8 mouse cellular contexts compared by ENCODE assay signal in genomic region chr15:84218783-84219271, GRCm38 (mm10). TPM values are rescaled to one million over a fixed set of nuclear protein-coding genes. Genes with fewer than 3 reads are reported as not detected.
A peak's percentile ranks its signal among the peaks of the same experiment; 100 is the strongest.
DNase-seq lines count a peak whose midpoint lies in the region; ATAC-seq and TF ChIP-seq lines count a peak whose summit lies in the region.
"Had no signal": no experiment of that assay in that cellular context is flagged by ENCODE, and none has a peak within 500 bp of the region (broad histone marks: within the 10 kb centered on the region; RNA-seq: fewer than 3 reads in every experiment).

No protein-coding gene starts in this region.

- 0 out of 2 replicates have a peak, but pooled peaks have one; percentile 14 for TF ChIP-seq POLR2A in CH12.LX (IDR thresholded peaks at IDR 0.05; ENCODE audit: low read depth, low read length)

- peak overlapping the region; percentile 27; the same call in 1 of the 2 replicates for H3K9ac ChIP-seq in CH12.LX (ENCODE audit: insufficient read depth, low read depth)
- H3K9ac ChIP-seq in heart, embryonic 13.5 days = peak overlapping the region; percentile 24; the same call in 1 of the 2 replicates
- H3K9ac ChIP-seq in limb, embryonic 15.5 days = no peak overlapping the region
- H3K9ac ChIP-seq: liver, embryonic 15.5 days had no signal

- dilution Hi-C loops in CH12.LX (cut with MboI; ENCODE audit: extremely low pct_ligation_motif_present, extremely low pct_unique_long_range_greater_than_20kb, low sequenced_read_pairs) = no loop called here

- in situ Hi-C loops in CH12.LX (cut with MboI; ENCODE audit: low pct_ligation_motif_present, low pct_unique_long_range_greater_than_20kb, low sequenced_read_pairs) = no loop called here

- no peaks in the 10 kb centered on the region for H3K79me2 ChIP-seq in CH12.LX (replicated peaks; ENCODE audit: control insufficient read depth, extremely low read depth, insufficient read depth, poor library complexity, severe bottlenecking)

- ATAC-seq in heart, embryonic 13.5 days (ENCODE audit: extremely low read depth, insufficient number of reproducible peaks, low FRiP score, low TSS enrichment) = no peak
- ATAC-seq in limb, embryonic 15.5 days (ENCODE audit: insufficient number of reproducible peaks, low FRiP score, low TSS enrichment, low read depth) = no peak

- peak; percentile 69 for TF ChIP-seq EP300 in CH12.LX (IDR thresholded peaks at IDR 0.05; ENCODE audit: low read length)

- H3K4me1 ChIP-seq in CH12.LX (ENCODE audit: control insufficient read depth in 1 of 2, insufficient read depth in 2 of 2) = peaks cover 16 to 54% of the 10 kb centered on the region in 2 experiments
- peaks cover 63% of the 10 kb centered on the region for H3K4me1 ChIP-seq in heart, embryonic 13.5 days
- H3K4me1 ChIP-seq in limb, embryonic 15.5 days = peaks cover 27% of the 10 kb centered on the region

- no peak for TF ChIP-seq RAD21 in CH12.LX (IDR thresholded peaks at IDR 0.05; ENCODE audit: low read depth, low read length)

- H3K9me3 ChIP-seq in CH12.LX (replicated peaks; ENCODE audit: low read length) = peaks cover 5% of the 10 kb centered on the region
- H3K9me3 ChIP-seq in heart, embryonic 13.5 days = no peaks in the 10 kb centered on the region
- no peaks in the 10 kb centered on the region for H3K9me3 ChIP-seq in limb, embryonic 15.5 days
- H3K9me3 ChIP-seq: liver, embryonic 15.5 days had no signal

- WGBS in heart, embryonic 13.5 days = 20% methylated on average over 9 of the region's 9 CpGs
- WGBS in limb, embryonic 15.5 days = 16% methylated on average over 9 of the region's 9 CpGs

- H3K36me3 ChIP-seq in CH12.LX (replicated peaks in 1 of 2; ENCODE audit: control insufficient read depth in 1 of 2, insufficient read depth in 1 of 2, low read length in 1 of 2) = peaks cover 15 to 21% of the 10 kb centered on the region in 2 experiments
- peaks cover 16% of the 10 kb centered on the region for H3K36me3 ChIP-seq in heart, embryonic 13.5 days
- H3K36me3 ChIP-seq in limb, embryonic 15.5 days = peaks cover 14% of the 10 kb centered on the region

- H3K27ac ChIP-seq in CH12.LX (ENCODE audit: insufficient read depth, low read depth) = no peak overlapping the region
- H3K27ac ChIP-seq in heart, embryonic 13.5 days (replicated peaks) = peak overlapping the region; percentile 79
- peak overlapping the region; percentile 43; the same call in 1 of the 2 replicates for H3K27ac ChIP-seq in limb, embryonic 15.5 days
- H3K27ac ChIP-seq: liver, embryonic 15.5 days had no signal

- 0 out of 2 replicates have a peak overlapping the region, but pooled peaks have one; percentile 11 for H3K4me2 ChIP-seq in CH12.LX (ENCODE audit: insufficient read depth, low read depth, poor library complexity, severe bottlenecking)
- peak overlapping the region; percentile 2; the same call in 1 of the 2 replicates for H3K4me2 ChIP-seq in heart, embryonic 13.5 days
- H3K4me2 ChIP-seq in limb, embryonic 15.5 days = no peak overlapping the region
- H3K4me2 ChIP-seq: liver, embryonic 15.5 days had no signal

- no peaks in the 10 kb centered on the region for H3K27me3 ChIP-seq in CH12.LX (replicated peaks)
- H3K27me3 ChIP-seq in heart, embryonic 13.5 days (replicated peaks) = no peaks in the 10 kb centered on the region
- H3K27me3 ChIP-seq in limb, embryonic 15.5 days = 0 out of 2 replicates have a peak, but pooled peaks cover 5% of the 10 kb centered on the region

- TF ChIP-seq CTCF in CH12.LX (conservative IDR thresholded peaks at IDR 0.05 in 1 of 2, IDR thresholded peaks at IDR 0.05 in 1 of 2; ENCODE audit: low read depth in 2 of 2, low read length in 2 of 2) = no peak

- H3K4me3 ChIP-seq in CH12.LX (replicated peaks in 1 of 3; ENCODE audit: low read depth in 2 of 3, low read length in 2 of 3, poor library complexity in 1 of 3) = no peak overlapping the region
- H3K4me3 ChIP-seq in heart, embryonic 13.5 days = no peak overlapping the region
- H3K4me3 ChIP-seq in limb, embryonic 15.5 days = no peak overlapping the region
- H3K4me3 ChIP-seq: liver, embryonic 15.5 days had no signal

- DNase-seq in A20 (ENCODE audit: low read depth, low spot score) (peak; percentile 95), CH12.LX (ENCODE audit: extremely low read depth) (peak; percentile 71)
- no peak for DNase-seq in ovary, adult 18-20 months (ENCODE audit: low spot score)
- no peak for DNase-seq in layer of hippocampus, adult 8-10 months (ENCODE audit: low spot score in 2 of 2)
- DNase-seq in urinary bladder, postnatal 14 days (ENCODE audit: low spot score) = no peak

TF ChIP-seq in CH12.LX, 34 proteins besides CTCF, POLR2A, EP300 and RAD21:
- TF ChIP-seq MEF2A (IDR thresholded peaks at IDR 0.05; ENCODE audit: borderline replicate concordance, low read depth, low read length) (peak; percentile 86), JUN (IDR thresholded peaks at IDR 0.05; ENCODE audit: insufficient read depth, low read depth, low read length) (no peak), HCFC1 (IDR thresholded peaks at IDR 0.05; ENCODE audit: low read depth, low read length) (peak; percentile 49), ZMIZ1 (IDR thresholded peaks at IDR 0.05; ENCODE audit: low read depth, low read length) (no peak), NELFE (IDR thresholded peaks at IDR 0.05; ENCODE audit: low read depth, low read length) (no peak), MAFK (IDR thresholded peaks at IDR 0.05; ENCODE audit: insufficient replicate concordance, low read length) (no peak), ZKSCAN1 (IDR thresholded peaks at IDR 0.05; ENCODE audit: borderline replicate concordance, low read depth, low read length) (no peak), ELF1 (IDR thresholded peaks at IDR 0.05; ENCODE audit: low read depth, low read length) (no peak), UBTF (IDR thresholded peaks at IDR 0.05; ENCODE audit: low read depth, low read length) (no peak), ETS1 (conservative IDR thresholded peaks at IDR 0.05; ENCODE audit: low read depth, low read length) (peak; percentile 54), PAX5 (IDR thresholded peaks at IDR 0.05; ENCODE audit: low read length) (no peak), IRF4 (IDR thresholded peaks at IDR 0.05; ENCODE audit: low read depth, low read length) (peak; percentile 62), BHLHE40 (IDR thresholded peaks at IDR 0.05; ENCODE audit: low read depth, low read length) (peak; percentile 45; the same call in 1 of the 2 replicates), MXI1 (IDR thresholded peaks at IDR 0.05; ENCODE audit: low read depth, low read length) (0 out of 2 replicates have a peak, but pooled peaks have one; percentile 32), MYC (IDR thresholded peaks at IDR 0.05; ENCODE audit: low read depth, low read length) (no peak), USF1 (IDR thresholded peaks at IDR 0.05; ENCODE audit: low read depth, low read length) (no peak), TCF12 (IDR thresholded peaks at IDR 0.05; ENCODE audit: low read depth, low read length) (peak; percentile 77), MAX (IDR thresholded peaks at IDR 0.05; ENCODE audit: low read length) (peak; percentile 59)

RNA-seq across cellular contexts. Expression of gene Parvb, which starts 13.0 kb away (rescaled TPM):
- 0.04 and 0.17 TPM in 2 replicates for total RNA-seq in CH12.LX (2012; rRNA removed)
- total RNA-seq in CH12.LX (2014; rRNA removed) = not detected in 2 replicates
- 2.3 and 4.2 TPM in 2 replicates for polyA plus RNA-seq in CH12.LX (2012; ENCODE audit: insufficient read length, low read depth)
- 12.7 and 15.5 TPM in 2 replicates for polyA plus RNA-seq in heart, embryonic 13.5 days (2015; fragmentation: Nextera tagmentation; extraction: Ambion mirVana)
- polyA plus RNA-seq in limb, embryonic 15.5 days (2015; fragmentation: Nextera tagmentation; extraction: Ambion mirVana) = 3.2 and 5.1 TPM in 2 replicates
- total RNA-seq in layer of hippocampus, adult 8-10 months (2022) = 10 to 100 TPM; 23.2 to 33.7 (median 26.9) TPM

RNA-seq across cellular contexts. Expression of gene Samm50, which starts 26.8 kb away (rescaled TPM):
- total RNA-seq in CH12.LX (2012; rRNA removed) (55.3 and 63.8 TPM in 2 replicates), CH12.LX (2014; rRNA removed) (79.3 and 85.9 TPM in 2 replicates)
- 132 and 135 TPM in 2 replicates for polyA plus RNA-seq in CH12.LX (2012; ENCODE audit: insufficient read length, low read depth)
- 103 and 117 TPM in 2 replicates for polyA plus RNA-seq in heart, embryonic 13.5 days (2015; fragmentation: Nextera tagmentation; extraction: Ambion mirVana)
- 92.2 and 97.8 TPM in 2 replicates for polyA plus RNA-seq in limb, embryonic 15.5 days (2015; fragmentation: Nextera tagmentation; extraction: Ambion mirVana)
- total RNA-seq in layer of hippocampus, adult 8-10 months (2022) = 100 to 1,000 TPM; 102 to 107 (median 105) TPM

RNA-seq across cellular contexts. Expression of gene Pnpla3, which starts 51.2 kb away (rescaled TPM):
- total RNA-seq in CH12.LX (2012; rRNA removed) (1.1 and 3.2 TPM in 2 replicates), CH12.LX (2014; rRNA removed) (0.96 and 2.2 TPM in 2 replicates)
- polyA plus RNA-seq in CH12.LX (2012; ENCODE audit: insufficient read length, low read depth) = 0.41 TPM in 1 of 2 replicates, not detected in the other
- 0.88 and 0.94 TPM in 2 replicates for polyA plus RNA-seq in heart, embryonic 13.5 days (2015; fragmentation: Nextera tagmentation; extraction: Ambion mirVana)
- 1.5 and 2.0 TPM in 2 replicates for polyA plus RNA-seq in limb, embryonic 15.5 days (2015; fragmentation: Nextera tagmentation; extraction: Ambion mirVana)
- total RNA-seq in layer of hippocampus, adult 8-10 months (2022) = 10 to 100 TPM in 2 of 4 experiments, 1 to 10 TPM in 2; 7.3 to 11.5 (median 9.4) TPM

Comparison
In these comparisons a context has a peak if more than half of its experiments do, and no peak if none do; other contexts are left out.
1. DNase-seq: peak in A20 (single experiment) and CH12.LX (single experiment); none in ovary, adult 18-20 months (single experiment), layer of hippocampus, adult 8-10 months (0 of 2) and urinary bladder, postnatal 14 days (single experiment).